Mouse (Mus musculus) adrenal gland, postnatal 10 days (tissue): ENCODE results near the gene Ptprk. TPM values are rescaled to one million over a fixed set of nuclear protein-coding genes. Genes with fewer than 3 reads are reported as not detected.
A peak's percentile ranks its signal among the peaks of the same experiment; 100 is the strongest.

ENCODE experiments used
- DNase-seq: peaks from one replicate; pipeline ENCODE4 v3.0.0; 2021; ENCODE audit warnings: mixed read lengths
- long read RNA-seq, 2 experiments: library from polyadenylated mRNA; stranded (forward); transcript quantifications; one replicate each; pipeline ENCODE4 v2.0.0; 2021
- total RNA-seq, 2 experiments: library from RNA; stranded (reverse); gene quantifications; 2 replicates each; pipeline ENCODE4 v1.2.3; 2021

The Ptprk gene
- 10 to 100 TPM; 21.8 to 24.1 TPM for total RNA-seq
- long read RNA-seq, experiment 1, partial matches to known transcripts = 1 of 4 reads
- long read RNA-seq, experiment 1, other reads (novel, unspliced or antisense) = 3 of 4 reads
- long read RNA-seq, experiment 2, partial matches to known transcripts = 1 of 7 reads
- long read RNA-seq, experiment 2, other reads (novel, unspliced or antisense) = 5 of 7 reads

- peak; percentile 96 for DNase-seq
These were observed at the start of gene Ptprk for GRCm38 (mm10) chr10:28074653-28075451. TSS of gene Ptprk (plus strand) at chr10:28074820.

- no peak for DNase-seq
These were observed 46.8 kb upstream of the Ptprk start for GRCm38 (mm10) chr10:28027791-28028190.

DNA sequence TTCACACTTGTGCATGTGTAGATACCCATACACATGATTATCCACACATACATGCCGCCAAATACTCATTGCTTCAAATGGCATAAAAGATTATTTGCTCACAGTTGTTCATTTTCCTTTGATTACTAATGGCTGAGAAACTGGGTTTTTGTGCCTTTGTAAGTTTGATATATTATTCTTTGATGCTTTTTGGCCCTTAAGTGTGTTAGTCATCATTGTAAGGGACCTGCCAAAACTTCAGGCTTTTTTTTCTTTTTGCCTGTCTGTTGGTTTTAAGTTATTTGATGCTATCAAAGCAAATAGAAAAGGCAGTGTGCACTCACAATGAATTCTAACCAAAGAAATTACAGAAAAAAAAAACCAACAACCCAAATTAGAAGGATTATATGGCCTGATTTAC, 38.2 kb upstream of the Ptprk start:
- DNase-seq = no peak

- DNase-seq = no peak
These were observed 19.9 kb upstream of the Ptprk start for GRCm38 (mm10) chr10:28054764-28055163.

GRCm38 (mm10) chr10:28059222-28059621, 15.4 kb upstream of the Ptprk start:
- no peak for DNase-seq

- DNase-seq = no peak
These were observed 6.6 kb upstream of the Ptprk start for GRCm38 (mm10) chr10:28067997-28068396.

DNA sequence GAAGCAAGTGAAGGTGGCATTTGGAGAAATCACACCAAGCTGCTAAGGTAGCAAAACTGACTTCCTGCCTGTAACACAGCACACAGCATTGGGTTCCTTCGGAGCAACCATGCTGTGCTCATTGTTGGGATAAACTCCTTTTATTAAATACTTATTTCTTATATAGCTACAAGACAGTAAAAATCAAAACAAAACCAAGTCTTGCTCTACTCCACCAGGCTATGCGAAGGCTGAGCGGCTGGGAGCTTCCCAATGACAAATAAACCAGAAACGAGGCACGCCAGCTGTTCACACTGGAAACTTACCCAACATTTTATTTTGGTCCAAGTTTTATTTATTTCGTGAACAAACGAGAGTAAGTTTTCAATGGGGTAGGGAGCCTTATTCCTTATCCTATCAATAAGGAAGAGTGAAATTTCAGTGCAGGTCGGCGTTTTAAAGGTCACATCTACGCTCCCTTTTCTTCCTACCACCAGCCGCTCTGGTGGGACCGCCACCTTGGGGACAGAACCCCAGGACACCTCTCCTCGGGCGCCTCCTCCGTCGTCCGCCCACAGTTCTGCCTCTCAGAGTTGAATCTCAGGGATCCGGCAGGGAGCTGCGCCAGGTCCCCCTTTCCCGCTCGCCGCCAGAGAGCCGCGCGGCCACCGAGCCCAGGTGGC, 498 bp upstream of the Ptprk start:
- no peak for DNase-seq

GRCm38 (mm10) chr10:28075491-28076035, 943 bp downstream of the Ptprk start:
- peak; percentile 22 for DNase-seq

DNA sequence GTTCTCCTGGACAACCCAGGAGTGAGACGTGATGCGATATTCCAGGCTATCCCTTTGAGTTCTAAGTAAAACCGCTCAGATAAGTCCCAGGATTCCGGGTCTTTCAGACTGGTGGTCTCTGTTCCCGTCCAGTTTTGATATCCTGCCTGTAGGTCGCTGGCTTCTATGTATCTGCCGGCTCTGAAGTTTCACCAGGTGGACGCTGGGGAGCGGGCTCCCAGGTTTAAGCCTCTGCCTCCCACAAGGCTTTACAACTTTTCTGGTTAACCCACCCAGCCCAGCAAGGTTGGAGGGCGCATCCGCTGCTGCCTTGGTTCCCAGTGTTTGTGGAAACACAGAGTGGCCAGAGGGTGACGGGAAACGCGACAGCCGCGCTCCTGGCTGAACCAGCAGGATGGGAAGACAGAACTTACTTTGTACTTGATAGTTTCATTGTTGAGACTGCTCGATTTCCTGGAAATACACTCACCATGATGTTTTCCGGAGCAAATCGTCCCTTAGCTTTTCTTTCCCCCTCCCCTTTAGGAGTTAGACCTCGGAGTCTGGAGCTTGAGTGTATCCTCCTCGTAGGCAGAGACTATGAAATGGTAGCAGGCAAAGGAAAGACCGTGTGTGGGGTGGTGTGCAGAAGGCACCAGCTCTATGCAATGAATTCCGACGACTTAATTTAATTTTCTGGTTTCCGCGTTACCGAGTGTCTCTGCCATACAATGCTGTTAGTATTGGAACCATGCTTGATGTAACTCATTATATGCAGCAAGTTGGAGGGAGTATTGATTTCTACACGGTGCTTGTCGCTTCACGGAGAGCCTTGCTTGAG, 1.6 kb downstream of the Ptprk start:
- DNase-seq = peak; percentile 47

GRCm38 (mm10) chr10:28078270-28078669, 3.6 kb downstream of the Ptprk start:
- no peak for DNase-seq

- DNase-seq = no peak
These were observed 6.6 kb downstream of the Ptprk start for GRCm38 (mm10) chr10:28081221-28081620.

- DNase-seq = no peak
These were observed 8.6 kb downstream of the Ptprk start for GRCm38 (mm10) chr10:28083183-28083582.

DNA sequence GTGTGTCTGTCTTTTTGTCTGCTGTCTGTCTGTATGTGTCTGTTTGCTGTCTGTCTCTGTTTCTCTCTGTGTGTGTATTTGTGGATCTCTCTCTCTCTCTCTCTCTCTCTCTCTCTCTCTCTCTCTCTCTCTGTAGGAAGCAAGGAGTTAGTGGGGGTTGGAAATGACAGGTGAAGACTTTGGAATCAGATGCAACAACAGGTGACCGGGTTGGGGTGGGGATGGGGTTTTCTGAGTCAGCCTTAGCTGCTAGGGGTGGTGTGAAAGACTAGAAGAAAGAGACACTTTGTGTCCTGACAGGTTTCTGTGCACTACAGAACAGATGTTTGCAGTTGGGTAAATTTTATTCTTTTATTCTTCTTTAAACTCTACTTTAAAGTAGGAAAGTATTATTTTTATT, 9.0 kb downstream of the Ptprk start:
- no peak for DNase-seq

GRCm38 (mm10) chr10:28087341-28087740, 12.7 kb downstream of the Ptprk start:
- DNase-seq = peak; percentile 7

GRCm38 (mm10) chr10:28087749-28088148, 13.1 kb downstream of the Ptprk start:
- DNase-seq = no peak

- no peak for DNase-seq
These were observed 21.4 kb downstream of the Ptprk start for GRCm38 (mm10) chr10:28096007-28096406.

DNA sequence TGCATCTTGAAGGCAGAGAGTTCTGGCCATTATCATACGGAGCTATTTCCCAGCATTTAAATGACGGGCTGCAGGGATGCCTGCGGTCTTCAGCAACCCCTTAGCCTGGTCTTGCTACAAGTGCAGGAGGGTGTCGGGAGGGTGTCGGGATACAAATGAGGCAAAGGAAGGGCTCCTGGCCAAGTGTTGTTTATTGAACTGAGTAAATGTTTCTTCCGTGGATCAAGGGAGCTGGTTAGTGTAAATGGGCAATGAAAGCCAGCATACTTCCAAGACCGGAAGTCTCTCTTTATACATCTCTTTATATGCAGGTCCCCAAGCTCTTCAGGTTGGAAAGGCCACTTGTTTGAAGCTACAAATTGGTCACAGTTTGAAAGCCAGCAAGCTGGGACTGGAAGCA, 23.0 kb downstream of the Ptprk start:
- no peak for DNase-seq

- DNase-seq = no peak
These were observed 24.3 kb downstream of the Ptprk start for GRCm38 (mm10) chr10:28098923-28099322.

DNA sequence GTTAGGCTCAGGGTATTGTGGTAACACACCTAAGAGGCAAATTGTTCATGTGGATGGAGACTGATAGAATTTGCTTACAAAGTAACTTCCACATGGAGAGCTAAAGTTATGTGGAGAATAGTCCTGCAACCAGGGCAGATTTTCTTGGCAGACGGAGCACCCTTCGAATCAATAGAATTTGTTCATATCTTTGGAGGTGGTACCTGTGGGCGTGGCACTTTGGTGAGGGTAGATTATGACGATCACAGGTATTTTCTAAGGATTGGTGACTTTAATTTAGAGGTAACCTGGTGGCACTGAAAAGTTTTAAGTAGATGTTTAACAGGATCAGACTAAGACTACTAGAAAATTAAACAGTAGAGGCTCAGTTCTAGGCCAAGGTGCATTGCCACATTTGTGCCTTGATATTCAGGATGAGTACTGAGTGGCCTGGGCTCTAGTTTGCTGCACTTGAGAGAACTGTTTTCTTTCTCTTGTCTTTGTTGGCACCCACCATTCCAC, 28.8 kb downstream of the Ptprk start:
- no peak for DNase-seq

- no peak for DNase-seq
These were observed 29.3 kb downstream of the Ptprk start for GRCm38 (mm10) chr10:28103924-28104323.

DNA sequence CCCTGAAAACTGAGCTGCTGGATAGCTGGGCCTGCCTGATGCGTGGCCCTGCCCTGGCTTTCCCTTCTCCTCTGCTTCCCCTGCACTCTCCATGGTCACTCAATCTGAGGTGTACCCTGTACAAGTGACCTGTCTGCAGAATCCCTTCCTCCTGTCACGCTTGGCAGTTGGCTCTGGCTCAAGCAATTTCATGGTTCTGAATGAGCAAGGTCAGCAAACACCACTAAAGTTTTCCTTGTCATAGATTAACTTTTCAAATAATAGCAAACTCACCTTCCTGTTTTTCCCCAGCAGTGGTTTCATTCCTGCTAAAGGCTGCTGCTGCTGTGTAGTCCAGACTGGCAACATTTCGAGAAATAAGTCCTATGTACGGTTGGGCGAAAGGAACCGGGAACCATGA, 30.6 kb downstream of the Ptprk start:
- DNase-seq = peak; percentile 8
